ENCODE assay signal across 41 mouse cellular contexts in genomic region chr7:3195850-3196249, GRCm38 (mm10). TPM values are rescaled to one million over a fixed set of nuclear protein-coding genes. Genes with fewer than 3 reads are reported as not detected.
"Had no signal": no experiment of that assay in that cellular context is flagged by ENCODE, and none has a peak within 500 bp of the region (broad histone marks: within the 10 kb centered on the region; RNA-seq: fewer than 3 reads in every experiment).

No protein-coding gene starts in this region.

- H3K4me3 ChIP-seq: gastrocnemius, adult 2 months; heart, adult 2 months; heart, embryonic 12.5 days; hindbrain, embryonic 13.5 days; hindbrain, embryonic 15.5 days; kidney, embryonic 15.5 days; limb, embryonic 13.5 days; limb, embryonic 15.5 days; liver, embryonic 12.5 days had no signal

- H3K27ac ChIP-seq: gastrocnemius, adult 2 months; heart, adult 2 months; hindbrain, embryonic 13.5 days; hindbrain, embryonic 15.5 days; hindbrain, postnatal 0 days; kidney, embryonic 15.5 days; kidney, postnatal 0 days; limb, embryonic 13.5 days; limb, embryonic 15.5 days; liver, embryonic 12.5 days; liver, embryonic 14.5 days had no signal

- DNase-seq: gastrocnemius, adult 2 months; gastrocnemius, postnatal 10 days; gastrocnemius, postnatal 25 days; heart, adult 2 months; heart, postnatal 14 days; heart, postnatal 36 days; kidney, adult 11 months; kidney, adult 9 months; kidney, postnatal 14 days; kidney, postnatal 36 days; layer of hippocampus, adult 9-11 months; layer of hippocampus, postnatal 36 days; left cerebral cortex, postnatal 4 days; lung, adult 18-20 months had no signal

- H3K36me3 ChIP-seq: heart, embryonic 12.5 days; hindbrain, embryonic 13.5 days; hindbrain, embryonic 15.5 days; kidney, embryonic 15.5 days; limb, embryonic 13.5 days; limb, embryonic 15.5 days; liver, embryonic 12.5 days had no signal

- H3K27me3 ChIP-seq: heart, embryonic 12.5 days; hindbrain, embryonic 13.5 days; hindbrain, embryonic 15.5 days; kidney, embryonic 15.5 days; limb, embryonic 13.5 days; limb, embryonic 15.5 days; liver, embryonic 12.5 days had no signal

- H3K4me1 ChIP-seq: heart, embryonic 12.5 days; hindbrain, embryonic 13.5 days; hindbrain, embryonic 15.5 days; kidney, embryonic 15.5 days; limb, embryonic 13.5 days; limb, embryonic 15.5 days; liver, embryonic 12.5 days had no signal

- H3K9me3 ChIP-seq: heart, embryonic 12.5 days; hindbrain, embryonic 13.5 days; hindbrain, embryonic 15.5 days; kidney, embryonic 15.5 days; limb, embryonic 13.5 days; limb, embryonic 15.5 days; liver, embryonic 12.5 days had no signal

RNA-seq across cellular contexts. Expression of gene AU018091, which starts 26.8 kb away (rescaled TPM):
- total RNA-seq: gastrocnemius, adult 2 months; gastrocnemius, postnatal 10 days; gastrocnemius, postnatal 25 days; gastrocnemius, postnatal 4 days; granulocyte monocyte progenitor cell, adult 5-6 weeks; heart, adult 2 months; heart, postnatal 14 days; heart, postnatal 36 days; hematopoietic stem cell, adult 5-6 weeks; hindbrain, postnatal 0 days; layer of hippocampus, adult 18-20 months; layer of hippocampus, adult 8-10 months; layer of hippocampus, postnatal 14 days; layer of hippocampus, postnatal 36 days; left cerebral cortex, adult 18-20 months; left cerebral cortex, adult 8-10 months; left cerebral cortex, postnatal 10 days; left cerebral cortex, postnatal 25 days; left cerebral cortex, postnatal 4 days had no signal
- polyA plus RNA-seq: heart, adult 2 months; heart, embryonic 14.5 days; heart, embryonic 16.5 days; hindbrain, embryonic 13.5 days; hindbrain, embryonic 15.5 days; hindbrain, postnatal 0 days; intestine, embryonic 14.5 days; intestine, embryonic 16.5 days; kidney, embryonic 15.5 days; kidney, postnatal 0 days; large intestine, adult 2 months; liver, embryonic 12.5 days; liver, embryonic 14.5 days; liver, embryonic 16.5 days had no signal

RNA-seq across cellular contexts. Expression of gene Nlrp12, which starts 53.7 kb away (rescaled TPM):
- total RNA-seq: gastrocnemius, adult 2 months; gastrocnemius, postnatal 25 days; gastrocnemius, postnatal 4 days; heart, postnatal 14 days; heart, postnatal 36 days; left cerebral cortex, adult 18-20 months; left cerebral cortex, adult 8-10 months had no signal
- polyA plus RNA-seq: heart, embryonic 12.5 days; heart, embryonic 14.5 days; heart, embryonic 16.5 days; intestine, embryonic 16.5 days; kidney, postnatal 0 days; large intestine, adult 2 months; limb, embryonic 11.5 days; limb, embryonic 13.5 days; limb, embryonic 15.5 days; liver, embryonic 12.5 days had no signal
